Mouse (Mus musculus): ENCODE measurements around the gene Ifnar2. TPM values are rescaled to one million over a fixed set of nuclear protein-coding genes. Genes with fewer than 3 reads are reported as not detected.
A peak's percentile ranks its signal among the peaks of the same experiment; 100 is the strongest.

Gene Ifnar2
- polyA plus RNA-seq (2016; fragmentation: Nextera tagmentation; extraction: Ambion mirVana): 29.2 and 29.9 TPM in 2 replicates

- peak within 1 kb of the TSS; percentile 70 for H3K4me2 ChIP-seq
Observed at GRCm38 (mm10) chr16:91372577-91373472, at the start of gene Ifnar2. Ifnar2 (plus strand) TSS chr16:91372783.

GRCm38 (mm10) chr16:91327605-91328004 lies 45.0 kb upstream of the Ifnar2 start:
- 43% methylated on average over 7 of the region's 7 CpGs for WGBS
- peaks cover 30% of the 10 kb centered on the region for H3K4me1 ChIP-seq
- H3K36me3 ChIP-seq (replicated peaks): no peaks in the 10 kb centered on the region
- peak; percentile 72 for ATAC-seq (ENCODE audit: low FRiP score)
- no peak overlapping the region for H3K4me3 ChIP-seq (replicated peaks)
- peaks cover 65% of the 10 kb centered on the region for H3K27me3 ChIP-seq
- no peak overlapping the region for H3K4me2 ChIP-seq
- no peak overlapping the region for H3K27ac ChIP-seq
- H3K9me3 ChIP-seq: no peaks in the 10 kb centered on the region
- no peak overlapping the region for H3K9ac ChIP-seq

More at GRCm38 (mm10) chr16:91372577-91373472, at the start of gene Ifnar2:
- Histone ChIP-seq H3K4me3 (replicated peaks) (peak within 1 kb of the TSS; percentile 57), H3K27me3 (no peaks in the 10 kb centered on the region), H3K4me1 (peaks cover 21% of the 10 kb centered on the region), H3K36me3 (replicated peaks) (peaks cover 10% of the 10 kb centered on the region; the same call in 1 of the 2 replicates), H3K9me3 (no peaks in the 10 kb centered on the region), H3K9ac (peak within 1 kb of the TSS; percentile 76), H3K27ac (peak within 1 kb of the TSS; percentile 86)
- WGBS: under 1% methylated on average over 59 of the region's 62 CpGs
- peak; percentile 93 for ATAC-seq (ENCODE audit: low FRiP score)

- no peak overlapping the region for H3K27ac ChIP-seq
- H3K9me3 ChIP-seq: no peaks in the 10 kb centered on the region
- no peak for ATAC-seq (ENCODE audit: low FRiP score)
- no peak overlapping the region for H3K4me2 ChIP-seq
- no peaks in the 10 kb centered on the region for H3K36me3 ChIP-seq (replicated peaks)
- H3K9ac ChIP-seq: no peak overlapping the region
- no peak overlapping the region for H3K4me3 ChIP-seq (replicated peaks)
- WGBS: 87% methylated on average over 19 of the region's 19 CpGs
- H3K27me3 ChIP-seq: peaks cover 57% of the 10 kb centered on the region
- peaks cover 34% of the 10 kb centered on the region for H3K4me1 ChIP-seq
Observed at GRCm38 (mm10) chr16:91328922-91329321, 43.7 kb upstream of the Ifnar2 start.

DNA sequence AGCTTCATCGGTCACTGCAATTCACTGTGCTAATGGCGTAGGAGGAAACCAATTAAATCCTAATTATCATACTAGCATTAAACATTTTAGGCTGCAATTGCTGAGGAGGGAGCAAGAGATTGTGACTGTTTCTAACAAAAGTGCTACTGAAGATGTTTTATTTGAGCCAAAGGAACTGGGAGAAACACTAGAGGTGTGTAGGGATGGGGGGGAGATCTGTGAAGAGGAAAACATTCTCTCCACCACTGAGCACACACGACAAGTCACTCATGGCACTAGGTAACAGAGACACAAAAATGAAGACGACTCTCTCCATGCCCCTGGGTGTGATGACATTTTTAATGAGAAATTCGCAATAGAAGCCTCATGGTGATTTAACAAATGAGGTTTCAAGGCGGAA lies 42.1 kb upstream of the Ifnar2 start:
- no peak overlapping the region for H3K9ac ChIP-seq
- peaks cover 45% of the 10 kb centered on the region for H3K27me3 ChIP-seq
- H3K36me3 ChIP-seq (replicated peaks): no peaks in the 10 kb centered on the region
- no peak overlapping the region for H3K27ac ChIP-seq
- no peak for ATAC-seq (ENCODE audit: low FRiP score)
- 65% methylated on average over 6 of the region's 6 CpGs for WGBS
- peaks cover 44% of the 10 kb centered on the region for H3K4me1 ChIP-seq
- no peak overlapping the region for H3K4me3 ChIP-seq (replicated peaks)
- H3K9me3 ChIP-seq: no peaks in the 10 kb centered on the region
- H3K4me2 ChIP-seq: no peak overlapping the region

DNA sequence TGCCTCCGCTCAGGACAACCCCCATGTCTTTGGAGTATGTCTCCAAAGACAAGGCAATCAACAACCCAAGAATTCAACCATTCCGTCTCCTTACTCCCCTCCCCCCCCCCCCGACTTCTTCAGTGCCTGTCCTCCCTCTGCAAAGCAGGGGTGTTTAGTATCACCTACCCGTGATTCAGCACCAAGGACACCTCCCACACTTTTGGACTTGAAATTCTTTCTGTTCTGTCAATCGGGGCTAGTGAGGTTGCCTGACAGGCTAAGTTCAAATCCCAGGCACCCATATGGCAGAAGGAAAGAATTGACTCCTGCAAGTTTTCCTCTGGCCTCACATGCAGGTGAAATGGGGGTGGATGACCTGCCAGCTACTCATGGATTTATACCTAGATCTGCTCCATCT lies 41.4 kb upstream of the Ifnar2 start:
- no peaks in the 10 kb centered on the region for H3K36me3 ChIP-seq (replicated peaks)
- no peak overlapping the region for H3K9ac ChIP-seq
- no peak overlapping the region for H3K4me3 ChIP-seq (replicated peaks)
- H3K9me3 ChIP-seq: no peaks in the 10 kb centered on the region
- WGBS: 60% methylated on average over 5 of the region's 5 CpGs
- H3K4me2 ChIP-seq: no peak overlapping the region
- ATAC-seq (ENCODE audit: low FRiP score): no peak
- peaks cover 44% of the 10 kb centered on the region for H3K4me1 ChIP-seq
- peaks cover 40% of the 10 kb centered on the region for H3K27me3 ChIP-seq
- H3K27ac ChIP-seq: no peak overlapping the region

DNA sequence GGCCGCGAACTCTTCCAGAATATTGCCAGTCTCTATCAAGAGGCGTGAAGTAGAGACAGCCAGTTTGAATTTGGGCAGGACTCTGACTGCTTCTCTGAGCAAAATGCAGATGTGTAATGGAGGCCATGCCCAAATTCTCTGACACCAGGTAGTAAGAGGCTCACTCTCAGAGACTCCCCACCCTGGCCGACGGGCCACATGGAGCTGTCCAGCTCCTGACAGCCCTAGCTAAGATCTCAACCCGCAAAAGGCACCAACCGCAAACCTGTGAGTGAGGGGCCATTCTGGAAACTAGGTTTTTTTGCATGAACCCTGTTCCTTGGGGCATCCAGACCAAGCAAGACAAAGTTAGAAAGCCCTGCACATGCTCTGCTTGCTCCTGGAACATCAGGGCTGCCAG lies 39.7 kb upstream of the Ifnar2 start:
- 67% methylated on average over 7 of the region's 7 CpGs for WGBS
- Histone ChIP-seq H3K4me2 (no peak overlapping the region), H3K4me3 (replicated peaks) (no peak overlapping the region), H3K9ac (no peak overlapping the region), H3K27ac (no peak overlapping the region), H3K27me3 (peaks cover 37% of the 10 kb centered on the region), H3K9me3 (no peaks in the 10 kb centered on the region), H3K4me1 (peaks cover 39% of the 10 kb centered on the region), H3K36me3 (replicated peaks) (no peaks in the 10 kb centered on the region)
- ATAC-seq (ENCODE audit: low FRiP score): no peak

DNA sequence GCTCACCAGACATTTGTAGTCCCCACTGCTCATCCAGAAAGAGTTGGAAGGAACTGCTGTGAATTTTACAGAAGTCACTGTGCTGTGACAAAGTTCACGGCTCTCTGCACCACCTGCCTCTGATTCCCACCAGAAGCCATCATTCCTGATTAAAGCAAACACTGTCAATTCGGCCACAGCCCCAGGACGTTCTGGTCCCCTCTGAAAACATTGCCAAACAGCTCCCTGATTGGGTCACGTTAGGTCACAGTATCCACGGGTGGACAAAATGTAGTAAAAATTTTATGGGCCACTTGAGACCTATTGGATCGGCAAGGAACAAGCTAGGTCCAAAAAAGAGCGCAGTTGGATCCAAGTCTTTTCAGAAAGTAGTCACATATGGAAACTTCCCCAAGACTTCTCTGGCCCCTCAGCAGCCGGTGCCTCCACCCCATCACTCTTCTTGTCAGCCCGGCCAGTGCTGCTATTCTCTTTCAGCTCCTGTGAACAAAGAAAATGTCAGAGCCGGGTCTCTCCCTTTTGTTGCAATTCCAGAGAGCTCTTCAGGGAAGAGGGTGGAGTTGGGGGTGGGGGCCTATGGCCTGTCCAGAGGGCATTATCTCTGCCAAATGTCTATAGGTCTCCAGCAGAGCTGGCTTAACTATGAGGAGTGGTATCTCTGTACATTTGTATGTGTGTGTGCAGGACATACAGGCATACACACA lies 38.2 kb upstream of the Ifnar2 start:
- Histone ChIP-seq H3K9ac (no peak overlapping the region), H3K4me2 (no peak overlapping the region), H3K4me1 (peaks cover 25% of the 10 kb centered on the region), H3K4me3 (replicated peaks) (no peak overlapping the region), H3K36me3 (replicated peaks) (no peaks in the 10 kb centered on the region), H3K27ac (0 out of 2 replicates have a peak overlapping the region, but pooled peaks have one; percentile 19), H3K27me3 (peaks cover 23% of the 10 kb centered on the region), H3K9me3 (peaks cover 3% of the 10 kb centered on the region; the same call in 1 of the 2 replicates)
- 12% methylated on average over 10 of the region's 10 CpGs for WGBS
- 0 out of 2 replicates have a peak, but pooled peaks have one; percentile 20 for ATAC-seq (ENCODE audit: low FRiP score)

GRCm38 (mm10) chr16:91336753-91337152 lies 35.8 kb upstream of the Ifnar2 start:
- no peak overlapping the region for H3K9ac ChIP-seq
- no peak overlapping the region for H3K4me3 ChIP-seq (replicated peaks)
- peaks cover 25% of the 10 kb centered on the region for H3K4me1 ChIP-seq
- peaks cover 3% of the 10 kb centered on the region; the same call in 1 of the 2 replicates for H3K9me3 ChIP-seq
- H3K27me3 ChIP-seq: peaks cover 14% of the 10 kb centered on the region
- WGBS: 92% methylated on average over 4 of the region's 4 CpGs
- H3K36me3 ChIP-seq (replicated peaks): no peaks in the 10 kb centered on the region
- H3K27ac ChIP-seq: no peak overlapping the region
- no peak for ATAC-seq (ENCODE audit: low FRiP score)
- no peak overlapping the region for H3K4me2 ChIP-seq

- 33% methylated on average over 5 of the region's 5 CpGs for WGBS
- H3K4me1 ChIP-seq: peaks cover 25% of the 10 kb centered on the region
- no peaks in the 10 kb centered on the region for H3K36me3 ChIP-seq (replicated peaks)
- no peak overlapping the region for H3K9ac ChIP-seq
- peaks cover 12% of the 10 kb centered on the region for H3K27me3 ChIP-seq
- no peak overlapping the region for H3K4me2 ChIP-seq
- H3K4me3 ChIP-seq (replicated peaks): no peak overlapping the region
- H3K27ac ChIP-seq: no peak overlapping the region
- 0 out of 2 replicates have a peak, but pooled peaks have one; percentile 46 for ATAC-seq (ENCODE audit: low FRiP score)
- H3K9me3 ChIP-seq: peaks cover 3% of the 10 kb centered on the region; the same call in 1 of the 2 replicates
Observed at GRCm38 (mm10) chr16:91337480-91337879, 35.1 kb upstream of the Ifnar2 start.

- H3K9ac ChIP-seq: no peak overlapping the region
- no peak overlapping the region for H3K4me2 ChIP-seq
- WGBS: 84% methylated on average over 9 of the region's 9 CpGs
- no peak for ATAC-seq (ENCODE audit: low FRiP score)
- H3K36me3 ChIP-seq (replicated peaks): no peaks in the 10 kb centered on the region
- H3K27ac ChIP-seq: no peak overlapping the region
- H3K4me3 ChIP-seq (replicated peaks): no peak overlapping the region
- no peaks in the 10 kb centered on the region for H3K9me3 ChIP-seq
- H3K4me1 ChIP-seq: peaks cover 19% of the 10 kb centered on the region
- peaks cover 47% of the 10 kb centered on the region for H3K27me3 ChIP-seq
Observed at GRCm38 (mm10) chr16:91346491-91346890, 26.1 kb upstream of the Ifnar2 start.

GRCm38 (mm10) chr16:91347491-91348263 lies 24.9 kb upstream of the Ifnar2 start:
- Histone ChIP-seq H3K4me2 (no peak overlapping the region), H3K9ac (no peak overlapping the region), H3K36me3 (replicated peaks) (no peaks in the 10 kb centered on the region), H3K27ac (0 out of 2 replicates have a peak overlapping the region, but pooled peaks have one; percentile 13), H3K9me3 (no peaks in the 10 kb centered on the region), H3K4me1 (peaks cover 22% of the 10 kb centered on the region), H3K4me3 (replicated peaks) (no peak overlapping the region), H3K27me3 (peaks cover 54% of the 10 kb centered on the region)
- ATAC-seq (ENCODE audit: low FRiP score): 0 out of 2 replicates have a peak, but pooled peaks have one; percentile 3
- 59% methylated on average over 20 of the region's 20 CpGs for WGBS

DNA sequence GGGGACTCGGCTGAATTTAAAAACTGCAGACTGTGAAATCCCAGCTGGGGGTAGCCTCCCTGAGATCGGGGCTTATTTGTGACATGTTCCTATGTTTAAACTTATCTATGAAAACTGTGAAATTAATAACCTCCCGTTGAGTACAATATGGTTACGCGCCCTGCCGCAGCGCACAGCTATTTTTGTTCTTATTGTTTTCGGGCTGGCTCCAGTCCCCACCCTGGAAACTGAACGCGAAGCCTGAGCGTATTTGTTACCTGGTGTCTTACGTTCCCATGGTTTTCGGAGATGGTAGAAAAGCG lies 24.4 kb upstream of the Ifnar2 start:
- Histone ChIP-seq H3K27me3 (peaks cover 60% of the 10 kb centered on the region), H3K27ac (no peak overlapping the region), H3K4me1 (peaks cover 22% of the 10 kb centered on the region), H3K36me3 (replicated peaks) (no peaks in the 10 kb centered on the region), H3K9ac (no peak overlapping the region), H3K4me2 (no peak overlapping the region), H3K9me3 (no peaks in the 10 kb centered on the region), H3K4me3 (replicated peaks) (no peak overlapping the region)
- 0 out of 2 replicates have a peak, but pooled peaks have one; percentile 35 for ATAC-seq (ENCODE audit: low FRiP score)
- WGBS: 56% methylated on average over 14 of the region's 14 CpGs

Measured in forebrain, embryonic 12.5 days (tissue).